Mouse (Mus musculus): ENCODE data around the gene Prelid1. TPM values are rescaled to one million over a fixed set of nuclear protein-coding genes. Genes with fewer than 3 reads are reported as not detected.

Prelid1 gene
- 11.6 TPM for polyA plus RNA-seq (2014; fragmentation: Illumina TruSeq; extraction: RNeasy Lipid Tissue Mini Kit (QIAGEN cat#74804); ENCODE audit: low read depth, low replicate concordance)

DNA sequence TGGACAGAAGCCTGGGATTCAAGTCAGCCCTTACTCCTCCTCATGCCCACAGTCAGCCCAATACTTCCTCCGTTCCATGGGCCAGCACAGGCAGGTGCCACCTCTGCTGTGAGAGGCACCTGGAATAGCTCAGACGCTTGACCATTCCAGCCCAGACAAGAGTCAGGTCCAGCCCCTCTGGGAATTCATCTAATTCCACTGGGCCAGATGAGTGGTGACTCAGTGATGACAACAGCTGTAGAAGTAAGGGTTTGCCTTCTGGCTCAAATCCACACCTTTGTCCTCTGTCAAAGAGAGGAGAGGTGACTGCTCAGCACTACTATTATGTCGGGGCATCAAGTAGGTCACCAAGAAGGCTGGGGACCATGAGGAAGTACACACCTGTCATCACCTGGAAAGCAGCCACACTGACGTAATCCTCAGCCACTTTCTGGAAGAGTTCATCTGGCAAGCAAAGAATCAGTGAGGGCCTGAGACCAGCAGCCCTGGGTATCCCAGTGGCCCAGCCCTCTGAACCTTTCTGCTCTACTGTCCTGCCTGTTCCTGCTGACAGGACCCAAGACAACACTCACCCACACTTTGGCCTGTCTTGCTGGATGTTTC is at the start of gene Prelid1:
Prelid1 (plus strand) TSS at position 570 of the 603 bp plus-strand sequence.

DNA sequence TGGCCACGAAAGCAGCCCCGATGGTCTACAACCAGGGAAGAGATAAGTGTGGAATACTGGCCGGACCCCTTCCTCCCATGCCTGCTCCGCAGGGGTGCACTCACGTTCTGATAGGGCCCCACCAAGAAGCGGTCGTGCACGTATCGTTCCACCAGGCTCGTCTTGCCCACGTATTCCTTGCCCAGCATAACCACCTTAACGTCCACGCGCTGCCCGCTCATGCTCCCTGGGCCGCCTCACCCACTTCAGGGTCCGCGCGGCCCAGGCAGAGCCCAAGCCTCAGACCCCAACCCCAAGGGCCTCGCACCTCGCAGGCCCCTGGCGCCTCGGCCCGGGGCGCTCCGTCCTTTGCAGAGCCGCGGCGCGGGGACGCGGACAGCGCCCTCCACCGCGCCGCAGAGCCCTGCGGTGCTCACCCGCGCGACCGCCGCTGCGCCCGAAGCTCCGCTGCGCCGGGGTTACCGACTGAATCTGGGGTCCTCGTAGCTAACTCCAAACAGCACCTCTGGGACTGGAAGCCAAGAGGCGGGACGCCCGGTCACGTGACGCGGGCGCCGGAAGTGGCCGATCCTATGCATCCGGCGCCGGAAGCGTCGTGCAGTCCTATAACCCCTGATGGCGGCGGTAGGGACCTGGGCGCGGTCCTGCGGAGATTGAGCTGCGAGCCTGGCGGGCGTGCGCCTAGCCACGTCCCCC is 1.3 kb downstream of the Prelid1 start, which contains the start of gene Rab24:
Rab24 (minus strand) TSS at position 513 of the 696 bp plus-strand sequence.

DNA sequence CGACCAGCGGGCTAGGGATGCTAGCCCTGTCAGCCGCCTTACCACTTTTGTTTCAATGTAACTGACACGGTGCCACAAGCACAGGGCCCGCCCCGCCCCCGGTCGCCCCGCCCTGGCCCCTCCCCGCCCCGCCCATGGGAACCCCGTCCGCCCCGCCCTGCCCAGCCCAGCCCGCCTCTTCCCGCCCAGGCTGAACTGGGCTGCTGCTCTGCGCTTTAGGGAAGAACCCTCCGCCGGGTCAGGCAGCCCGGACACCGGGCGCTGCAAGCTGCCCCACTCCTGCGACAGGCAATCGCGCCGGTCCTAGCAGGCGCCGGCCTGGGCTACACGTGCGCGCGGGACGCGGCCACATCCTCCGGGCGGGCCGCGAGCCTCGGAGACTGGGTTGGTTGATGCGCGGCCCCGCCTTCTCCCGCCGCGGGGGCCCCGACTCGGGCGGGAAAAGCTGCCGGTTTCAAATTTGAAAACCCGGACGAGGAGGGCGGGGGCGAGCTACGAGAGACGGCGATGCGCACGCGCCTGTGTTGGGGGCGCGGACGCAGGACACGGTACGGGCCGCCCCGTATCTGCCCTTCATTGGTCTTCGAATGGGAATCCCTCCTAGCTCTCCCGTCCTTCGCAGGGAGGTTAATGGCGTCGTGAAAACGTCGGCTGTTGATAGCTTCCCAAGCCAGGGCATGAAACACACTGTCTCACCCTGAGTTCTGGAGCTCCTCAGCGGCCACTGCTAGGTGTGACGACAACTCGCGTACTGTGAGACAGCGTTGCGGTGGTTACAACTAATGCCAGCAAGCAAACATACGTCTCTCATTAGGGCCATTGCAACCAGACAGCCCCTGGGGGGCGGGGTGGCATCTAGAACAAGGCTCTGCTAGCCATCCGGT is 9.6 kb downstream of the Prelid1 start, which contains the start of gene Mxd3:
Mxd3 (minus strand) TSS at position 141 of the 884 bp plus-strand sequence.

DNA sequence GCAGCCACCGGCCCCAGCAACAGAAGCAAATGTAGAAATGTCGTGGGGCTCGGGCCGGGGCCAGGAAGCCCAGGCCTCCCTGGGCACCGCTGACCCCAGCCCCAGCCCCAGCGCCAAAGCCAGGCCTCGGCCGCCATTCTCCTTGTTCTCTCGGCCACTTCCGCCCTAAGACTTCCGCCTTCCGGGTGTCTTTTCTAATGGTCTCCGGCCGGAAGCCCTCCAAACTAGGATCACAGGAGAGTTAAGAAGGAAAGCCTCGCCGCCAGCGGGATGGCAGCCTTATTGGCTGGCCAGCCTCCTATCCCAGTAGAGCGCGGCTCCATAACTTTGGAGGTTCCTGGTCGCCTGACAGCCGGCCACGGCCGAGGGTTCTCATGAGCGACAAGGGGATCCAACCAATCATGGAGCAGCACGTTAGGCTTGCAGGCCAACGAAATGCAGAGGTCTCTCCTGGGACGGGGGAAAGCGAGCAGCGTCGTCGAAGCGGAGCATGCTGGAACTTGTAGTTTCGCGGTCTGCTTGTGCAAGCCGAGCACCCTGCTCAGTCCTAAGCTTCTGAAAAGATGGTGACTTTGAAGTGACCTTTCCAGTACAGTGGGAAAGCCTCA is 42.3 kb downstream of the Prelid1 start, which contains the start of gene Lman2:
Lman2 (minus strand) TSS at position 331 of the 608 bp plus-strand sequence.

DNA sequence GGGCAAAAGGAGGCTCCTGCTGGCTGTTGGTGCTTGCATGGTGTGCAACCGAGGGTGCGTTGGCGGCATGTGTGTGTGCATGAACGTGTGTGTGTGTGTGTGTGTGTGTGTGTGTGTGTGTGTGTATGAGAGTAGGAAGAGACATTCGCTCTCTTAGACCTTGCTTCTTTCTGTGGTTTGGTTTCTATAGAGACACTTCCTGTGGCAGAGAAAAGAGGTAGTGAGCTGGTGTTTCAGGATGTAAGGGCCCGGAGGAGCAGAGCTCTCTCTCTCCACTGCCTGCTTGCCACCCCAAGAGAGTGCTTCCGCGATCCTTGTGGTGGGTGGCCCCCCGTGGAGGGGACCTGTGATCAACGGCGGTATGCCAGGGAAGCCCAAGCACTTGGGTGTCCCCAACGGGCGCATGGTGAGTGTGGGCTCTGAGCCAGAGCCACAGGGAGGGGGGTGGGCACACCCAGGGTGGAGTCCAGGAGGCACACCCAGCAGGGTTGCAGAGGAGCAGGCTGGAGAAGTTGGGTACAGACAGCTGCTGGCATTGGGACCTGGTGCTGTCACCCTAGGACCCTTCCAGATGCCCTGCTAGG is 49.3 kb downstream of the Prelid1 start, which contains the start of gene Rgs14:
Rgs14 (plus strand) TSS at position 202 of the 584 bp plus-strand sequence.

Other genes starting within 250 kb of the Prelid1 start
- gene Uimc1, start 220.2 kb upstream of the Prelid1 start, polyA plus RNA-seq (2014; fragmentation: Illumina TruSeq; extraction: RNeasy Lipid Tissue Mini Kit (QIAGEN cat#74804); ENCODE audit: low read depth, low replicate concordance): 35.8 TPM
- gene Zfp346, start 215.2 kb upstream of the Prelid1 start, polyA plus RNA-seq (2014; fragmentation: Illumina TruSeq; extraction: RNeasy Lipid Tissue Mini Kit (QIAGEN cat#74804); ENCODE audit: low read depth, low replicate concordance): 4.5 TPM
- gene Gm17617, start 187.0 kb upstream of the Prelid1 start, polyA plus RNA-seq (2014; fragmentation: Illumina TruSeq; extraction: RNeasy Lipid Tissue Mini Kit (QIAGEN cat#74804); ENCODE audit: low read depth, low replicate concordance): not detected
- 0.65 TPM for gene Fgfr4, start 167.9 kb upstream of the Prelid1 start, polyA plus RNA-seq (2014; fragmentation: Illumina TruSeq; extraction: RNeasy Lipid Tissue Mini Kit (QIAGEN cat#74804); ENCODE audit: low read depth, low replicate concordance)
- 58.6 TPM for gene Nsd1, start 110.7 kb upstream of the Prelid1 start, polyA plus RNA-seq (2014; fragmentation: Illumina TruSeq; extraction: RNeasy Lipid Tissue Mini Kit (QIAGEN cat#74804); ENCODE audit: low read depth, low replicate concordance)
- gene Rab24, start 1.4 kb downstream of the Prelid1 start, polyA plus RNA-seq (2014; fragmentation: Illumina TruSeq; extraction: RNeasy Lipid Tissue Mini Kit (QIAGEN cat#74804); ENCODE audit: low read depth, low replicate concordance): 10.4 TPM
- not detected for gene Mxd3, start 9.3 kb downstream of the Prelid1 start, polyA plus RNA-seq (2014; fragmentation: Illumina TruSeq; extraction: RNeasy Lipid Tissue Mini Kit (QIAGEN cat#74804); ENCODE audit: low read depth, low replicate concordance)
- gene Lman2, start 42.3 kb downstream of the Prelid1 start, polyA plus RNA-seq (2014; fragmentation: Illumina TruSeq; extraction: RNeasy Lipid Tissue Mini Kit (QIAGEN cat#74804); ENCODE audit: low read depth, low replicate concordance): 37.2 TPM
- gene Rgs14, start 49.2 kb downstream of the Prelid1 start, polyA plus RNA-seq (2014; fragmentation: Illumina TruSeq; extraction: RNeasy Lipid Tissue Mini Kit (QIAGEN cat#74804); ENCODE audit: low read depth, low replicate concordance): not detected
- 557 TPM for gene Slc34a1, start 77.7 kb downstream of the Prelid1 start, polyA plus RNA-seq (2014; fragmentation: Illumina TruSeq; extraction: RNeasy Lipid Tissue Mini Kit (QIAGEN cat#74804); ENCODE audit: low read depth, low replicate concordance)
- gene Pfn3, start 94.7 kb downstream of the Prelid1 start, polyA plus RNA-seq (2014; fragmentation: Illumina TruSeq; extraction: RNeasy Lipid Tissue Mini Kit (QIAGEN cat#74804); ENCODE audit: low read depth, low replicate concordance): not detected
- not detected for gene F12, start 106.3 kb downstream of the Prelid1 start, polyA plus RNA-seq (2014; fragmentation: Illumina TruSeq; extraction: RNeasy Lipid Tissue Mini Kit (QIAGEN cat#74804); ENCODE audit: low read depth, low replicate concordance)
- gene Grk6, start 124.6 kb downstream of the Prelid1 start, polyA plus RNA-seq (2014; fragmentation: Illumina TruSeq; extraction: RNeasy Lipid Tissue Mini Kit (QIAGEN cat#74804); ENCODE audit: low read depth, low replicate concordance): 3.1 TPM
- not detected for gene Prr7, start 143.8 kb downstream of the Prelid1 start, polyA plus RNA-seq (2014; fragmentation: Illumina TruSeq; extraction: RNeasy Lipid Tissue Mini Kit (QIAGEN cat#74804); ENCODE audit: low read depth, low replicate concordance)
- gene Dbn1, start 167.6 kb downstream of the Prelid1 start, polyA plus RNA-seq (2014; fragmentation: Illumina TruSeq; extraction: RNeasy Lipid Tissue Mini Kit (QIAGEN cat#74804); ENCODE audit: low read depth, low replicate concordance): 1.0 TPM
- gene Pdlim7, start 193.2 kb downstream of the Prelid1 start, polyA plus RNA-seq (2014; fragmentation: Illumina TruSeq; extraction: RNeasy Lipid Tissue Mini Kit (QIAGEN cat#74804); ENCODE audit: low read depth, low replicate concordance): 0.40 TPM
- gene Dok3, start 208.8 kb downstream of the Prelid1 start, polyA plus RNA-seq (2014; fragmentation: Illumina TruSeq; extraction: RNeasy Lipid Tissue Mini Kit (QIAGEN cat#74804); ENCODE audit: low read depth, low replicate concordance): not detected
- 1.7 TPM for gene Ddx41, start 216.2 kb downstream of the Prelid1 start, polyA plus RNA-seq (2014; fragmentation: Illumina TruSeq; extraction: RNeasy Lipid Tissue Mini Kit (QIAGEN cat#74804); ENCODE audit: low read depth, low replicate concordance)

All from kidney, adult 10 weeks (tissue).